Mouse (Mus musculus) left cerebral cortex, adult 18-20 months (tissue): Measurements from ENCODE around the gene Rnf130. TPM values are rescaled to one million over a fixed set of nuclear protein-coding genes. Genes with fewer than 3 reads are reported as not detected.
A peak's percentile ranks its signal among the peaks of the same experiment; 100 is the strongest.
"Not testable (repeated sequence)": the region's sequence is repeated elsewhere in the genome, so short reads cannot be mapped to it uniquely, and the experiment has no call there.

Experiments
- DNase-seq, 2 experiments: peaks; one replicate each; pipeline ENCODE4 v3.0.0; 2021 to 2022; ENCODE audit warnings: low spot score in 2 of 2, mixed read lengths in 1 of 2
- total RNA-seq, 2 experiments: library from RNA; stranded (reverse); gene quantifications; 2 replicates each; pipeline ENCODE4 v1.2.3; 2021

Gene Rnf130
- total RNA-seq, 2 experiments from 2014 or later = 88.8 to 95.0 TPM

- no peak for DNase-seq
Observed at GRCm38 (mm10) chr11:50076756-50077155, 51.6 kb downstream of the Rnf130 start.

- DNase-seq = no peak
Observed at GRCm38 (mm10) chr11:50081365-50082190, 56.4 kb downstream of the Rnf130 start.

GRCm38 (mm10) chr11:50086211-50086610 lies 61.1 kb downstream of the Rnf130 start:
- DNase-seq = peak; percentile 20 to 46

GRCm38 (mm10) chr11:50089840-50090239 lies 64.7 kb downstream of the Rnf130 start:
- DNase-seq = no peak

- DNase-seq = no peak
Observed at GRCm38 (mm10) chr11:50090982-50091675, 66.0 kb downstream of the Rnf130 start.

GRCm38 (mm10) chr11:50091681-50092080 lies 66.5 kb downstream of the Rnf130 start:
- DNase-seq = no peak

GRCm38 (mm10) chr11:50095661-50096060 lies 70.5 kb downstream of the Rnf130 start:
- no peak for DNase-seq

- DNase-seq = no peak
Observed at GRCm38 (mm10) chr11:50097091-50097490, 71.9 kb downstream of the Rnf130 start.

- no peak for DNase-seq
Observed at GRCm38 (mm10) chr11:50098961-50099481, 73.9 kb downstream of the Rnf130 start.

GRCm38 (mm10) chr11:50099692-50100091 lies 74.5 kb downstream of the Rnf130 start:
- no peak for DNase-seq

GRCm38 (mm10) chr11:50100548-50101307 lies 75.6 kb downstream of the Rnf130 start:
- DNase-seq = no peak

- DNase-seq = not testable (repeated sequence)
Observed at GRCm38 (mm10) chr11:50101962-50102361, 76.8 kb downstream of the Rnf130 start.

GRCm38 (mm10) chr11:50104016-50104415 lies 78.9 kb downstream of the Rnf130 start:
- DNase-seq = no peak

- no peak for DNase-seq
Observed at GRCm38 (mm10) chr11:50105237-50105636, 80.1 kb downstream of the Rnf130 start.

- DNase-seq = no peak
Observed at GRCm38 (mm10) chr11:50106024-50106423, 80.9 kb downstream of the Rnf130 start.

GRCm38 (mm10) chr11:50108823-50109244 lies 83.7 kb downstream of the Rnf130 start:
- DNase-seq = no peak

- DNase-seq = peak; percentile 39 to 62
Observed at GRCm38 (mm10) chr11:50114329-50114728, 89.2 kb downstream of the Rnf130 start.

- DNase-seq = no peak
Observed at GRCm38 (mm10) chr11:50122631-50123081, 97.5 kb downstream of the Rnf130 start.

- no peak for DNase-seq
Observed at GRCm38 (mm10) chr11:50127781-50128180, 102.6 kb downstream of the Rnf130 start.

- peak; percentile 85 to 88 for DNase-seq
Observed at GRCm38 (mm10) chr11:50130811-50131766, 105.9 kb downstream of the Rnf130 start, which contains the start of gene Tbc1d9b. Gene Tbc1d9b (plus strand): TSS chr11:50131396.
